Mouse (Mus musculus) lung, adult 2 months (tissue): ENCODE data around the gene Shq1.

Source experiments
- CTCF ChIP-seq: fragments of 200-500 bp; IDR thresholded peaks from 2 replicates; pipeline ENCODE4 v1.5.1; 2011; ENCODE audit warnings: mild to moderate bottlenecking, low read length, control low read depth; ENCODE audit not compliant: insufficient read depth
- POLR2A ChIP-seq: fragments of 200-500 bp; IDR thresholded peaks from 2 replicates; pipeline ENCODE4 v1.6.1; 2011; ENCODE audit warnings: low read depth, mild to moderate bottlenecking, control low read depth, low read length, borderline replicate concordance; ENCODE audit errors: extremely low read depth

DNA sequence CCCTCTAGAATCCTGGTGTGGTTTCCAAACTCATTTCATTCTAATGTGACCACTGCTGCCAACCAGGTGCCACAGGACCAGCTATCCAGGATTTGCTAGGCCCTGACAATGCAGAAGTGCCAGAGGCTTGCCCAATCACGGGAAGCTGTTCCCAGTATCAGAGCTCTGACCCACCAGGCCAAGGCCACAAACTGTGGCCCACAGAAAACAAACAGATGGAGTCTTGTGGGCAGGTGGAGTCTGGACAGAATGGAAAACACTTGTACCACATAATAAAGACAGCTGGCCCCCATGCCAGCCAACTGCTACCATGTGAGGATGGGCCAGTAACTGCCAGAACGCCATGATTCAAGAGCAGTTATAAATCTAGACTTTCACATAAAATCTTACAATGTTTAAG is 89.0 kb downstream of the Shq1 start:
- no peak for TF ChIP-seq CTCF
- no peak for TF ChIP-seq POLR2A
